Mouse (Mus musculus) cerebellum, postnatal 10 days (tissue): ENCODE data around the gene Fam135a.
"Not testable (repeated sequence)": the region's sequence is repeated elsewhere in the genome, so short reads cannot be mapped to it uniquely, and the experiment has no call there.

Experiments
- DNase-seq, 2 experiments: peaks; one replicate each; pipeline ENCODE4 v3.0.0; 2021; ENCODE audit warnings: mixed read lengths in 2 of 2

The Fam135a gene

GRCm38 (mm10) chr1:24066706-24067105, 33.4 kb downstream of the Fam135a start:
- DNase-seq: no peak

DNA sequence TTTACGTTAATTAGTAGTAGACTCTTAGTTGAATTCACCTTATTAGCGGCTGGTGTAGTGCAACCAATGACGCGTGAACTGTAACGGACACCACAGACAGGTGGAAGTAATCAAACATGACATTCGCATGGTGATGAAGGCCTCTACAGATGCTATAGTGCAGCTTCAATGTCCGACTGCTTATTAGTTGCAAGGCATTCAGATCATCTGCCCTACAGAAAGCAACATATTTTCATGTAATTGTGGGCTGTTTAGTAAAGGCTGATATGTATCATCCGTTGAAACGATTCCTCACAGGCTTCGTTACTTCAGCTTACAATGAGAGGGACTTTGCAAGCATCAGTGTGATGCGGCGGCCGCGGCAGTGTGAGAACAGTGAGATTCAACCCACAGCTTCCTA, 44.4 kb downstream of the Fam135a start:
- DNase-seq: no peak

GRCm38 (mm10) chr1:24046730-24047510, 53.2 kb downstream of the Fam135a start:
- DNase-seq: peak; percentile 12 to 18

DNA sequence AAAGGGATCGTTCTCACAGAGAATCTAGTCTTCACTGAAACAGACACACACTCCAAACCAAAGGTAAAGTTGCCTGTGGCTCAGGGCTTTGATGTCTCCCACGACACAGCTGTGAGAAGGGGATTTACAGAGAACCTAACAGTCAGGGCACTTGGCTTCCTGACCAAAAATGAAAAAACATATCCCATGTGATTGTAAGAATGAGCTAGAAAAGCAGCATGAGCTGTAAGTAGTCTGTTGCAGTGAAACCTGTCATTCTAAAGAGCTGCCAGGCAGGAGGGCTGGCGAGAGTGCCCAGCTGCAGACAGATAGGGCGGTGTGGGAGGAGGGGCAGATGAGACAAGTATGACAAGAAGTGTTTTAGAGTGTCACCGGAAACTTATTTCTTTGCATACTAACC, 54.5 kb downstream of the Fam135a start:
- no peak for DNase-seq

- DNase-seq: no peak
Measured at GRCm38 (mm10) chr1:24043007-24043406, 57.1 kb downstream of the Fam135a start.

DNA sequence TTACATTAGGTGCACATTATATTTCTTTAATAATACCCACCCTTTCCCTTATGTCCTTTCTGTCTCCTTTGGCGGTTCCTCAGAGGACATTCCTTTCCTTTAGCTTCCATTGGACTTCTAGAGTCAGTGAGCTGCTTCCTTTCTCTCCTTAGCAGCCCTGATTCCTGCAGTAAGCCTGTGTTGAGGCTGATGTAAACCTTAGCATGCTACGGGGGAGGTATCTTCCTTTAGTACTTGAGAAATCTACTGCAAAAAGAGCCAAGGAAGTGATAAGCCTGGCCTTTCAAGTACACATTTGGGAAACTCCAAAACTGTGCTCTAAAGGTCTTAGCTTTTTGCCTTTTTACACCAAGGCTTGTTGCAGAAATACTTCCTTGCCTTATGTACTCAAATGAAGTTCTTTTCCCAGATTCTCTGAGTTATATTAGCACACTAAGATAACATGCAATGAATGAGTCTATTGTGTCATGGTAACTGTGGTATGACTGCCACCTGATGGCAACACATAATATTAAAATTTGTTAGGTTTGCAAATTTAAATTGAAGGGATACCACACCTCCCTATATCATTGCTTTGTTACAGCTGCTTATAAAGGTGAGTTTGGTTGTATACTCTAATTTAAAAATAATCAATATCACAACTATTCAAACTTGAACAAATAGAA, 66.2 kb downstream of the Fam135a start:
- DNase-seq: peak in 1 of 2 experiments; percentile 44

- DNase-seq: peak in 1 of 2 experiments; percentile 10
Measured at GRCm38 (mm10) chr1:24010821-24011220, 89.3 kb downstream of the Fam135a start.

DNA sequence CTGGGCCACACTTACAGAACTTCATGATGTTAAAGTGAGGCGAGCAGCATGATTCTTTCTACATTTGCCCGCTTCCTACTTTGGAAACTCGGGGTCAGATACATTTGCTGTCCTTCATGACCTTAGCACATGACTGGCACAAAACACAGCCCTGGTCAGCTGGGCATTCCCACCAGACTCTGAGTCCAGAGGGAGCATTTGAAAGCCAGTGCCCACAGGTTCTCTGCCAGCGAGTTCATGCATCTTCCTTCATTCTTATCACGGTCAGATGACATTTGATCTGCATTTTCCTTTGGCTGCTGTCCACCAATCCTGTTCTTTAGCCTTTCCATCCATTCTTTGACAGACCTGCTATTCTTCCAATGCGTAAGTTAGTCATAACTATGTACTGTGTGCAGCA, 90.1 kb downstream of the Fam135a start:
- DNase-seq: no peak

DNA sequence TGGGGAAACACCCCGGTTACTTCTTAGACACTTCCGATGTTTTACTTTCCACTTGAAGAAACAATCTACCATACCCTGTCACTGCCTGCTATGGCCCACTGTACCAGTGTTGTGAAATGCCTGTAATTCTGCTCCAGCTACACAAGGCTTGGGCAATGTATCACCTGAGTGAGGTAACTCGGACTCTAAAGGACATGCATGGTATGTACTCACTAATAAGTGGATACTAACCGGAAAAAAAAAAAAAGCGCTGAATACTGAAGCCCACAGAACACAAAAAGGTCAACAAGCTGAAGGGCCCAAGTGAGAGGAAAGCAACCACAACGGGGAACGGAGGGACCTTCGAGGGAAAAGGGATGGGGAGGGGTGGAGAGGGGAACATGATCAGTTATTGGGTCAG, 92.5 kb downstream of the Fam135a start:
- no peak for DNase-seq

GRCm38 (mm10) chr1:24005070-24005804, 94.9 kb downstream of the Fam135a start, which contains the start of gene Sdhaf4:
Gene Sdhaf4 (minus strand): TSS chr1:24005656.
- DNase-seq: peak; percentile 96

DNA sequence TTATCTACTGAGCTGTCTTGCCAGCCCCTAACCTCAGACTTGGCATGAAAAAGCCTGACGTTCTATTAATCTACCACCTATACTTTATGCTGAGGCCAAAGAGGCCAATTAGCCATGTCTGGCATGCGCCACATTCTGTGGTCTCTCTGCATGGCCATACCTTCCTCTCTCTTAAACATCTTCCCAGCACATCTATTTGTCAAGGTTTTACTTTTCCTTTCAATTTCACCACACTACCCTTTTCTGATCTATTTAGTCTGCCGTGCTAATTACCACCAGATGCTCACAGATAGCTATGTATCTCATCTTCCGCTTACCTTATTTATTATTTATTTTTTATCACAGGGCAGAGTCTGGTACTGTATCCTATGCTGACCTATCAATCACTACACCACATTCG, 100.8 kb downstream of the Fam135a start:
- no peak for DNase-seq

- DNase-seq: no peak
Measured at GRCm38 (mm10) chr1:23998866-23999265, 101.3 kb downstream of the Fam135a start.

GRCm38 (mm10) chr1:23998120-23998810, 101.9 kb downstream of the Fam135a start:
- no peak for DNase-seq

GRCm38 (mm10) chr1:23997493-23997892, 102.6 kb downstream of the Fam135a start:
- no peak for DNase-seq

- DNase-seq: no peak
Measured at GRCm38 (mm10) chr1:23995420-23995819, 104.7 kb downstream of the Fam135a start.

DNA sequence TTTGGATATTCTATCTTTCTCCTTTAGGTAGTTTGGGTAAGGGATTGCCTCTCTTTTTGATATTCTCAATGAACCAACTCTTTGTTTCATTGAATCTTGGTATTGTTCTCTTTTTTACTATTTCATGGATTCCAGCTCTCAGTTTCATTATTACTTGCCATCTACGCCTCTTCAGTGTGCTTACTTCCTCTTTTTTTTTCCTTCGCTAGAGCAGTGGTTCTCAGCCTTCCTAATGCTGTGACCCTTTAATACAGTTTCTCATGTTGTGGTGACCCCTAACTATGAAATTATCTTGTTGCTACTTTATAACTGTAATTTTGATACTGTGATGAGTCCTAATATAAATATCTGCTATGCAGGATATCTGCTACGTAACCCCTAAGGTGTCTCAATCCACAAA, 117.0 kb downstream of the Fam135a start:
- DNase-seq: no peak

DNA sequence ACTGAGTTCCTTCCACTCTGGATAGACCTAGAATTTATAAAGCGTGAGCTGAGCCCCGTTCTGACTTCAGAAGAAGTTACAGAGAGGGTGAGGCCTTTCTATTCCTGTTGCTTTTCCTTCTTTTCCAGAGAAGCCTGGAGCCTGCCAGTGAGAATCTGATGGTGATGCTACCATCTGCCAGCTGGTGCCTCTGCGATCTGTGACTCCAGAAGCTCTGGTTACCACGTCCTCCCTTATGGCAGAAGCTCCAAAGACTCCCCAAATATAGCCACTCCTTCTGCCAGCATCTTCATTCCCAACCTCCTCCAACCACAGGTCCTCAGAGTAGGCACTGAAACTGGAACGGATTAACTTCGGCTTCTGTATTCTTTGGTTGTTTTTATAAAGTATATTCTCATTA, 121.9 kb downstream of the Fam135a start:
- DNase-seq: no peak

DNA sequence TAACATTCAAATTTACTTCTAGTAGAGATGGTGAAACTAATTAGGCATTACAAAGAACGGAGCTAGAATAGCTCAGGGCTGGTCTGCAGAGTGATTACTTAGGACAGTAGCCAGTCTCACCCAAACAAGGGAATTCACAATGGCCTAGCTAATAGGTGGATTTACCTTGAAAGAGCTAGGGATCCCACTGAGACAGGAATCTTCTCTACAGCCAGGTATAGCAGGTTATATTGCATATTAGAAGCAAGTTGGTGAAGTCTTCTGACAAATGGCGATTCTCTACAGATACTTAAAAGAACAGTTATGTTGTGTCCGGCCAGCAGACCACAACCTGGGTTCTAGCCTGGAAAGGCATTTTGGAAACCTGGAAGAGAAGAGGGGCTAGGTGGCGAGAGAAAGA, 129.0 kb downstream of the Fam135a start:
- DNase-seq: not testable (repeated sequence)

- no peak for DNase-seq
Measured at GRCm38 (mm10) chr1:23968027-23968725, 132.0 kb downstream of the Fam135a start.

GRCm38 (mm10) chr1:23966226-23966625, 133.9 kb downstream of the Fam135a start:
- no peak for DNase-seq
